Mouse (Mus musculus): ENCODE data around the gene Asic2. TPM values are rescaled to one million over a fixed set of nuclear protein-coding genes. Genes with fewer than 3 reads are reported as not detected.

Asic2 gene
- total and polyA plus RNA-seq, 3 experiments: not detected

- Histone ChIP-seq H3K4me1 (ENCODE audit: control insufficient read depth in 1 of 2, insufficient read depth in 2 of 2, low read length in 2 of 2) (peaks cover 2 to 4% of the 10 kb centered on the region in 2 experiments; a peak in 3 of 4 replicates), H3K27me3 (ENCODE audit: control insufficient read depth in 1 of 2, insufficient read depth in 2 of 2, low read length in 2 of 2) (no peaks in the 10 kb centered on the region), H3K9me3 (replicated peaks; ENCODE audit: insufficient read depth, low read length) (no peaks in the 10 kb centered on the region), H3K9ac (ENCODE audit: control insufficient read depth, low read depth, low read length, poor library complexity, severe bottlenecking) (no peak overlapping the region), H3K36me3 (ENCODE audit: control insufficient read depth in 1 of 2, insufficient read depth in 2 of 2, low read length in 2 of 2) (peaks cover 0 to 4% of the 10 kb centered on the region in 2 experiments; a peak in 1 of 4 replicates), H3K79me2 (ENCODE audit: control insufficient read depth, insufficient read depth, low read length, poor library complexity) (no peaks in the 10 kb centered on the region), H3K4me3 (ENCODE audit: control insufficient read depth in 1 of 2, insufficient read depth in 1 of 2, low read depth in 2 of 2, low read length in 2 of 2) (no peak overlapping the region), H3K27ac (ENCODE audit: control insufficient read depth, low read depth, low read length) (no peak overlapping the region)
- peak; percentile 43 for DNase-seq (ENCODE audit: low read depth, low spot score)
- TF ChIP-seq KAT2A (conservative IDR thresholded peaks at IDR 0.05; ENCODE audit: low read depth, low read length) (no peak), MYB (IDR thresholded peaks at IDR 0.05; ENCODE audit: low read depth, low read length) (no peak), SIN3A (IDR thresholded peaks at IDR 0.05; ENCODE audit: low read length) (no peak), ZMIZ1 (IDR thresholded peaks at IDR 0.05; ENCODE audit: low read depth, low read length) (no peak), HCFC1 (IDR thresholded peaks at IDR 0.05; ENCODE audit: low read depth, low read length) (no peak), BHLHE40 (IDR thresholded peaks at IDR 0.05; ENCODE audit: borderline replicate concordance, low read depth, low read length) (no peak), ZNF384 (IDR thresholded peaks at IDR 0.05; ENCODE audit: low read depth, low read length) (peak; percentile 91), TAL1 (IDR thresholded peaks at IDR 0.05; ENCODE audit: low read length) (no peak), POLR2A (IDR thresholded peaks at IDR 0.05; ENCODE audit: control insufficient read depth in 1 of 2, insufficient read depth in 1 of 2, low read depth in 1 of 2, low read length in 2 of 2, poor library complexity in 1 of 2) (no peak), CTCF (IDR thresholded peaks at IDR 0.05 in 2 of 3, conservative IDR thresholded peaks at IDR 0.05 in 1 of 3; ENCODE audit: control insufficient read depth in 1 of 3, insufficient read depth in 1 of 3, low read depth in 2 of 3, low read length in 3 of 3, poor library complexity in 1 of 3, severe bottlenecking in 1 of 3) (peak in 2 of 3 experiments; percentile 39 to 62; a peak in 4 of 6 replicates), NELFE (IDR thresholded peaks at IDR 0.05; ENCODE audit: low read depth, low read length) (no peak), TCF12 (IDR thresholded peaks at IDR 0.05; ENCODE audit: low read depth, low read length) (no peak), EP300 (IDR thresholded peaks at IDR 0.05; ENCODE audit: low read depth in 1 of 2, low read length in 2 of 2) (no peak), E2F4 (IDR thresholded peaks at IDR 0.05; ENCODE audit: borderline replicate concordance, low read depth, low read length) (no peak), RCOR1 (IDR thresholded peaks at IDR 0.05; ENCODE audit: low read depth, low read length) (no peak), MAFK (IDR thresholded peaks at IDR 0.05; ENCODE audit: borderline replicate concordance, low read depth, low read length) (no peak), USF2 (IDR thresholded peaks at IDR 0.05; ENCODE audit: borderline replicate concordance in 1 of 2, insufficient read depth in 1 of 2, low read depth in 1 of 2, low read length in 2 of 2) (no peak), POLR2AphosphoS5 (IDR thresholded peaks at IDR 0.05; ENCODE audit: borderline replicate concordance, low read depth, low read length) (no peak), NRF1 (IDR thresholded peaks at IDR 0.05; ENCODE audit: insufficient read depth, low read depth, low read length, poor library complexity, severe bottlenecking) (no peak), POLR2AphosphoS2 (IDR thresholded peaks at IDR 0.05; ENCODE audit: low read length) (no peak), MYC (IDR thresholded peaks at IDR 0.05; ENCODE audit: low read depth, low read length) (peak; percentile 87), ETS1 (IDR thresholded peaks at IDR 0.05; ENCODE audit: low read depth, low read length) (no peak), MEF2A (IDR thresholded peaks at IDR 0.05; ENCODE audit: extremely low read depth, insufficient replicate concordance, low read depth, low read length, poor library complexity, severe bottlenecking) (no peak), USF1 (IDR thresholded peaks at IDR 0.05; ENCODE audit: low read depth, low read length) (no peak), ZC3H11A (IDR thresholded peaks at IDR 0.05; ENCODE audit: low read depth, low read length) (peak; percentile 68), MXI1 (IDR thresholded peaks at IDR 0.05; ENCODE audit: low read depth, low read length) (no peak), GATA1 (IDR thresholded peaks at IDR 0.05; ENCODE audit: low read depth, low read length) (no peak), TBP (IDR thresholded peaks at IDR 0.05; ENCODE audit: low read depth, low read length) (no peak), CHD1 (IDR thresholded peaks at IDR 0.05; ENCODE audit: low read depth, low read length) (no peak), ZKSCAN1 (IDR thresholded peaks at IDR 0.05; ENCODE audit: low read depth, low read length) (no peak), RAD21 (IDR thresholded peaks at IDR 0.05; ENCODE audit: low read depth, low read length) (peak; percentile 70), SMC3 (IDR thresholded peaks at IDR 0.05; ENCODE audit: low read depth, low read length) (peak; percentile 57), MAX (IDR thresholded peaks at IDR 0.05; ENCODE audit: low read length) (peak; percentile 45; the same call in 1 of the 2 replicates), JUND (IDR thresholded peaks at IDR 0.05; ENCODE audit: low read depth, low read length) (no peak)
Measured at GRCm38 (mm10) chr11:80838724-80839123, 1129.5 kb downstream of the Asic2 start.
